Mouse (Mus musculus): ENCODE results near the gene Rph3al.
A peak's percentile ranks its signal among the peaks of the same experiment; 100 is the strongest.

Gene Rph3al

GRCm38 (mm10) chr11:75948789-75949188 lies 10.6 kb upstream of the Rph3al start:
- no peak for DNase-seq (ENCODE audit: low spot score)

- no peak for DNase-seq (ENCODE audit: low spot score)
These were observed 9.0 kb upstream of the Rph3al start for GRCm38 (mm10) chr11:75947223-75947622.

GRCm38 (mm10) chr11:75945805-75946450 lies 7.7 kb upstream of the Rph3al start:
- DNase-seq (ENCODE audit: low spot score), result no peak

GRCm38 (mm10) chr11:75937370-75937871 lies 808 bp downstream of the Rph3al start:
- DNase-seq (ENCODE audit: low spot score), result peak; percentile 57

GRCm38 (mm10) chr11:75935819-75936430 lies 2.3 kb downstream of the Rph3al start:
- no peak for DNase-seq (ENCODE audit: low spot score)

GRCm38 (mm10) chr11:75934425-75934824 lies 3.8 kb downstream of the Rph3al start:
- DNase-seq (ENCODE audit: low spot score), result no peak

GRCm38 (mm10) chr11:75933371-75933770 lies 4.9 kb downstream of the Rph3al start:
- DNase-seq (ENCODE audit: low spot score), result no peak

GRCm38 (mm10) chr11:75930911-75931678 lies 7.1 kb downstream of the Rph3al start:
- DNase-seq (ENCODE audit: low spot score), result no peak

GRCm38 (mm10) chr11:75930208-75930607 lies 8.0 kb downstream of the Rph3al start:
- DNase-seq (ENCODE audit: low spot score), result no peak

- DNase-seq (ENCODE audit: low spot score), result no peak
These were observed 10.3 kb downstream of the Rph3al start for GRCm38 (mm10) chr11:75927881-75928280.

- no peak for DNase-seq (ENCODE audit: low spot score)
These were observed 11.6 kb downstream of the Rph3al start for GRCm38 (mm10) chr11:75926431-75927312.

- no peak for DNase-seq (ENCODE audit: low spot score)
These were observed 12.4 kb downstream of the Rph3al start for GRCm38 (mm10) chr11:75925801-75926200.

- DNase-seq (ENCODE audit: low spot score), result no peak
These were observed 15.5 kb downstream of the Rph3al start for GRCm38 (mm10) chr11:75922741-75923140.

- DNase-seq (ENCODE audit: low spot score), result no peak
These were observed 19.1 kb downstream of the Rph3al start for GRCm38 (mm10) chr11:75919139-75919538.

- DNase-seq (ENCODE audit: low spot score), result no peak
These were observed 20.9 kb downstream of the Rph3al start for GRCm38 (mm10) chr11:75917340-75917739.

- peak; percentile 57 for DNase-seq (ENCODE audit: low spot score)
These were observed 24.3 kb downstream of the Rph3al start for GRCm38 (mm10) chr11:75913953-75914352.

- peak; percentile 90 for DNase-seq (ENCODE audit: low spot score)
These were observed 25.1 kb downstream of the Rph3al start for GRCm38 (mm10) chr11:75912944-75913657.

- DNase-seq (ENCODE audit: low spot score), result no peak
These were observed 26.3 kb downstream of the Rph3al start for GRCm38 (mm10) chr11:75911962-75912361.

GRCm38 (mm10) chr11:75909702-75910429 lies 28.4 kb downstream of the Rph3al start:
- DNase-seq (ENCODE audit: low spot score), result no peak

GRCm38 (mm10) chr11:75907406-75907805 lies 30.8 kb downstream of the Rph3al start:
- DNase-seq (ENCODE audit: low spot score), result no peak

GRCm38 (mm10) chr11:75906556-75906955 lies 31.7 kb downstream of the Rph3al start:
- DNase-seq (ENCODE audit: low spot score), result no peak

Measured in embryo, embryonic 10 days (tissue).